Mouse (Mus musculus): ENCODE data around the gene Wdr27.

The Wdr27 gene

DNA sequence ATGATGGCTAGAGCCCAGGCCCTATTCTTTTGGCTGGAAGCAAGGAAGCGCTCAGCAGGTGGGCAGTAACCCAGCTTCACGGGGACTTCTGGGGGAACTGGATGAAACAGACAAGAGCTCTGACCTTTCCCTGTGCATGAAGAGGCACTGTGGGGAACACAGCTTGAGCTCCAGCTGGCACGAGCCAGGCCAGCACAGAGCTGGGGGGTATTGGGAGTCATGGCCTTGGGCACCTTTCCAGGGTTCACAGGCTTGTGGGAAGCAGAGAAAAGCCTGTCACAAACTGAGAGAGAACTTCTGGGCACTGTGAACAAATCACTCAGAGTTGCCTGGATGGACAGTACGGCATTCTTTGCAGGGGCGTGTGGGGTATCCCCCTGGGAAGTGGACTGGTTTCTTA is 118.0 kb downstream of the Wdr27 start:
- DNase-seq (ENCODE audit: low spot score in 2 of 2): peak; percentile 38 to 41

DNA sequence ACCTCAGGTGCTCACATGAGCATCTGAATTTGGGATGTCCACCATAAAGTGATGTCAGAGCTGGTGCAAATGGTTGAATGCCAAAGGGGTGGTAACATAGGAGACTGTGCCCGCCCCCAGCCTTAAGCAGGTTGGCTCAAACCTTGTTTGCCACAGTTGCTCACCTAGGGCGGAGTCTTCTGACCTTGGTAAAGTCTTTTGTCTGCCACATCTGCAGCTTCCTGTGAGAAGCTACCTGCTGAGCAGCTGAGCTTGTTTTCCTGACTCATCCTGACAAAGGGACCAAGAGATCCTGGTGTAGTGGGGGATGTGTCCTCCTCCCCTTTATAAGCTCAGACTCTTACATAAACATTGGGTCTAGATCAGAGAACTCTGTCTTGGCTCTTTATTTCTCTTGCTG is 125.0 kb downstream of the Wdr27 start:
- DNase-seq (ENCODE audit: low spot score in 2 of 2): no peak

DNA sequence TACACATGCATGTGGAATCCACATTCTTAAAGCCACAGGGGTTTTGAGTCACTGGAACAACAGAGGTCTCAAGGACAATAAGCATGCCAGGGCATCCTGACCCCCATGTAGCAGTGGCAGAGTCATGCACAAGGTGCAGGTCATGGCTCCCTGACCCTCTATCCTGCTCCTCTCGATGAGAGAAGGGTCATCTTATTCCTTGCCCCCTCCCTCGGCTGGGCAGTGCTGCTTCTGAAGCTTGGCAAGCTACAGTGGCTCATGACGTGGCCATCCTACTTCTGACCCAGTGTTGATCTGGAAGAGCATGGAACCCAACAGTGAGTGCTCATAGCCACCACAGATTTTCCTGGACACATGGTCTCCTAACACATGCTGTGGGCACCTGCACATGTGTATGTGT is 126.9 kb downstream of the Wdr27 start:
- DNase-seq (ENCODE audit: low spot score in 2 of 2): no peak

DNA sequence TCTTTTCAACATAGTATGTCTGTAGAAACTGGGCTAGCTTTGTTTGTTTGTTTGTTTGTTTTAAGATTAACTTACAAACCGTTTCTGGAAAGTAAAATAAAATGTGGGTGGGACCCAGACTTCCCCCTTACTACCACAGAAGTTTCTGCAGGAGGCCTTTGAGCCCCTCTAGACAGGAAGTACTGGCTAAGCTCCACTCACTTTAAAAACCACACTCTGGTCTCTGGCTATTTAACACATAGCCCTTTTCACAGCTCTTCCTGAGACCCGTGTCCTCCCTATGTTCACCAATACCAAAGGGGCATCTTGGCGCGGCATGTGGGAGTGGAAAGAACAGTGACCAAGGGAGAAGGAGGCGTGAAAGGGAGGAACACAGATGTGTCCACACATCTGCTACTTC is 127.7 kb downstream of the Wdr27 start:
- no peak for DNase-seq (ENCODE audit: low spot score in 2 of 2)

DNA sequence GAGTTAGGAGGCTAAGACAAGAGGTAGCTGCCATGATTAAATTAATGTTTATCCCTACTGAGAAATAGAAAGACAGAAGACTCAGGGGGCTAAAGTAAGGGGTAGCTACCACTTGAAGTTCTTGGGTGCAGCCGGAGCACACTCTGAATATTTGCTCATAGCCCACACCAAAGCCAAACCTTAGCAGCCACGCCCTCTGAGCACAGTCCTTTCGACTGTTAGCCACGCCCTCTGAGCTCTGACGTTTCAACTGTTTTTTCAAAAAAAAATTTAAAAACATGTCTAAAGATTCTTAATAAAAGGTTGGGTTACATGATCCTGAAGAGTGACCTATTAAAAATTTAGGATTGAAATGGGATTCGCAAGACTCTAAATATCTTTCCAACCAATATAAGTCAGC is 130.3 kb downstream of the Wdr27 start:
- DNase-seq (ENCODE audit: low spot score in 2 of 2): no peak

DNA sequence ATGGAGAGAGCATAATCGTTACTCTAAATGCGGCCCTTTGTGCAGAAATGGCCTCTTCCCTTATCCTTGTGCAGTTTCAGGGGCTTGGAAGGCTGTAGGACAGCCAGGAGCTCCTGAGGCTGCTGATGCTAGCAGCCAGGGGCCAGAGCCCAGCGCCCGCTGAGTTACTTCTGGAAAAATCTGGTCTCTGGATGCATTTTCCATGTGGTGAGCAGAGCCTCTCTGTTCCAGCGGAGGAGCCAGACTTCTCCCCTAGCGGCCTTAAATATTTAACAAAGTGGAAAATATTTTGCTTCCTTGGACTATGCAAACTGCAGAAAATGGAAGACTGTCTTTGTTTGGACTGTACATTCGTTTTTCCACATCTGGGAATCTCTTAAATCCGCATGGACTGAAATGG is 130.9 kb downstream of the Wdr27 start:
- DNase-seq (ENCODE audit: low spot score in 2 of 2): no peak

DNA sequence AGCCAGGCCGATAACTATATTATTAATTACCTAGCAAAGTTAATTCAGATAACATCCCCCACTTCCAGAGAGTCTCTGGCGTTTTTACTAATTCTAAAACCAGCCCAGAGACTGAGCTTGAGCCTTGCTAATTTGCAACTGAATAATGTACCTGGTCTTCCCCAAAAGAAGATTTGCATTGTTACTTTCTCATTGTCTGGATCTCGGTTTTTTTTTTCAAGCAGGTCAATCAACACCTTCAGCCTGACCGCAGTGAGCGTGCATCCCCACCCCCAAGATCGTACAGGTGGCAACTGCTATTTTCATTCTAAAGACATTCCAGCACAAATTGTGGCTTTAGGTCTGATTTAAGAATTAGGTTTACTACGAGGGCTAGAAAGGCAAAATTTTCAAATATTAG is 136.2 kb downstream of the Wdr27 start:
- no peak for DNase-seq (ENCODE audit: low spot score in 2 of 2)

DNA sequence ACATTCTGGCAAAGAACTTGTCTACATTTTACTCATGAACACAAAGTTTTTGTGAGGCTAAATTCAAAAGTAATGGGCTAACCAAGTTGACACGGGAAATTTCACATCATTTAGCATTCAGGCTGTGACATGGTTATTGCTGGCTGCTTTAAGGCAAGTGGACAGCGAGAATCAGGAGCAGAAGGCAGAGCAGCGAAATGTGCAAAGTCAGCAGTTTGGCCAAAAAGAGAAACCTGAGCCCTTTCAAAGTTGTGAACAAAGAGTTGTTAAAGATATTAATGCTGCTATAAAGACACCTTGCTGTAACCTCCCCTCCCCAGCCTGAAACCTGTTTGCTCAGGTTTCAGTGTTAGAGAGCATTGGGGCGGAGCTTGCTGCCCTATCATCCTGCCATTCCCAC is 143.7 kb downstream of the Wdr27 start:
- DNase-seq (ENCODE audit: low spot score in 2 of 2): no peak

DNA sequence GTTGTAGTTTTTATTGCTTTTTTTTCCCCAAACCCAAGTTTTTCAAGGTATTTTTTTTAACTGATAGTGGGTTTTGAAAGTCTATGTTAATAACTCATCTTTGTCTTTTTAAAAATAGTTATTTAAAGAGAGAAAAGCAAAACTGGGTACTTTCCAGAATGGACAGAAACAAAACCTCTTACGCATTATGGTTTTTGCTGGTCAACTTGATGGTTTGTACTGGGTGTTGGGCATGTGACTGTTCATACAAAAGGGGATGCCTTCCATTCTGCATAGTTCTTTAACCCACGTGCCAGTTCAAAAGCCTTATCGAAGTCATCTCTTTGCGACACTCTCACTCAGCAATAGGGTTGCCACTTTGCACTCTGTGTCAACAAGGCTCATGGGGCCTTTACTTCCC is 147.9 kb downstream of the Wdr27 start:
- no peak for DNase-seq (ENCODE audit: low spot score in 2 of 2)

DNA sequence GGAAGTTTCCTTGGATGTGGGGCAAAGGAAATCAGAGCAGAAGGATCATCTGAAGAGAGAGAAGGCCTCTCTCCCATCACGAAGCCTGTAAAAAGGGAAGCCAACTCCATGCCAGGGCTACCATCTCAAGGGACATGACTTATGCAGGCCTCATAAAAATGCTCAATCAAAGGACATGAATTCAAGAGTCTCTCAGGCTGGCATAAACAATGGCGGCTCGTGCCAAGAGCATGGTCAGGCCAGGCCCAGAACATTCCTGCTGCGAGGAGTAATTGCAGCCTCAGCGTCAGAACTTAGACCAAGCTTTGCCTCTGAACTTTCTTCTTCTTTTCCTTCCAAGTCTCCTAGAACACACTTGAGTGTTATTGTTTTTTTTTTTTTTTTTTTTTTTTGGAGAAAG is 163.6 kb downstream of the Wdr27 start:
- DNase-seq (ENCODE audit: low spot score in 2 of 2): no peak

DNA sequence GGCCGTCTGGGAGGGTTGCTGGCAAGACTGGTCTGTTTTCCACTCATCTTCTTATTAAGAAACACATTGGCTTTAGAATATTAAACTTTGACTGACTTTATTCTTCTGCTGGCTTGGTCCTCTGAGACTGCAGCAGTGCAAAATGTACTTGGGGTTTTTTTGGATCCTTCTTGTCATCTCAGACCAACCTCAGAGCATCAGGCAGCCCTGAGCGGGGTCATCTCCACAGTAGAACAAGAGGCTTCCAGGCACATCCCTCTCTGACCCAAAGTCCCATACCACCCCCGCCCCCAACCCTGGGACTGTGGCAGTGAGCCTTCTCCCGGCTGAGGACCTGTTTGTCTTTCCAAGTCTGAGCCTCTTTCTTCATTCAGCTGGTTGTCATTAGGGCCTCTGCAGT is 171.6 kb downstream of the Wdr27 start:
- no peak for DNase-seq (ENCODE audit: low spot score in 2 of 2)

DNA sequence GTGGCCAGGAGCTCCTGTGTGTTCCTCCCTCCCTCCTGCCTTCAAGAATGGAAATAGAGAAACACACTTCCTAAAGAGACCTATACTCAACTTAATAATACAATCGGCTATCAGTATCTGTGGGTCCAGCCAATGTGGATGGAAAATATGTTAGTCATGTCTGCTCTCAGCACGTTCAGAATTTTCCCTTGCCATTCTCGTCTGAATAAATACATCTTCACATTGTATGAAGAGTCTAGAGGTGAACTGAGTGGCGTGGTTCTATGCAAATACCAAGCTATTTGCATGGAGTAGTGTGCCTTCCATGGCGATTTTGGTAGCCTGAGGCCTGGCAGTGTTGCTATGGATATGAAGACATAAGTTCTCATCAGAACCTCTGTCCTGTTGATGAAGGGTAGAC is 172.6 kb downstream of the Wdr27 start:
- no peak for DNase-seq (ENCODE audit: low spot score in 2 of 2)

Measured in right cerebral cortex, postnatal 10 days (tissue).